Mouse (Mus musculus) layer of hippocampus, postnatal 14 days (tissue): Measurements from ENCODE around the gene Olfr1040. TPM values are rescaled to one million over a fixed set of nuclear protein-coding genes. Genes with fewer than 3 reads are reported as not detected.
"Not testable (repeated sequence)": the region's sequence is repeated elsewhere in the genome, so short reads cannot be mapped to it uniquely, and the experiment has no call there.

Source experiments
- DNase-seq, 2 experiments: peaks; one replicate each; pipeline ENCODE4 v3.0.0; 2021 to 2022; ENCODE audit warnings: low spot score in 2 of 2, mixed read lengths in 1 of 2
- long read RNA-seq, 2 experiments: library from polyadenylated mRNA; stranded (forward); transcript quantifications; one replicate each; pipeline ENCODE4 v2.0.0; 2021
- total RNA-seq, 2 experiments: library from RNA; stranded (reverse); gene quantifications; 2 replicates each; pipeline ENCODE4 v1.2.3; 2021

Olfr1040 gene
- not detected for total RNA-seq
- long read RNA-seq, experiment 1 = 0 reads
- long read RNA-seq, experiment 2 = 0 reads

DNA sequence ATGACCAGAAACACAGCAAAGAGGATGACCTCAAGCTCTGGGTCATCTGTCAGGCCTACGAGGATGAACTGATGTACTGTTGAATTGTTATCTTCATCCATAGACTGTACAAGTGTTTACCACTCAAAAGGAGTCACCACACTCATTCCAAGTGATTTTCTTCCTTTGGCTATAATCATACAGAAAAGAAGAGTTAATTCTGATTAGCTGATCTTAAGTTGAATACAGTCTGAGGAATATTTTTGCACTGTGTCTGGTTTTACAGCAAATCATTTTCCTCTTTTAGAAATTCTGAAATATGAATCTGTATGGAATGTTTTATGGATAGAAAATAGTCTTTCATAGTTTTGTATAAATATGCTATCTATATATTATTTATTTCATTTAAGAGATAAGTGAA lies at the start of gene Olfr1040:
TSS of gene Olfr1040 (minus strand) at position 101 of the 400 bp plus-strand sequence.
- DNase-seq = no peak

- DNase-seq = no peak
Measured at GRCm38 (mm10) chr2:86195863-86196262, 49.3 kb upstream of the Olfr1040 start.

GRCm38 (mm10) chr2:86185583-86185982 lies 39.1 kb upstream of the Olfr1040 start, which contains the start of gene Olfr52:
TSS of gene Olfr52 (minus strand) at chr2:86185683.
- DNase-seq = no peak

DNA sequence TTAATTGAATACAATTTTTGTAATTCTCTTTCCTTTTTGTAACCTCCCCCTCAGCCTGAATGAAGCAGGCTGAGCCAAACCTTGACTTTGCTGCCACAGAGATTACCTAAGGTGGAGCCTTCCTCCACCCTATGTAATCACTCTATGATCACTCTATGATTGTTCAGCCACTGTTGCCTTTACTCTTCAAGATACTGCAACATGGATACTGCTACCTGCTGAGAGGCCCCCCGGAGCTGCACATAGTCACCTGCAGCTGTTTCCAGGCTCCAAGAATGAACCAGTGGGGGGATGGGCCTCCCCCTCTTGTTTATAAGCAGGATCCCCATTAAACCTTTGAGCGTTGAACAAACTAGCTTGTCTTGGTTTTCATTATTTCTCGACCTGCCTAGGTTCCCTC lies 33.4 kb upstream of the Olfr1040 start:
- DNase-seq = no peak

DNA sequence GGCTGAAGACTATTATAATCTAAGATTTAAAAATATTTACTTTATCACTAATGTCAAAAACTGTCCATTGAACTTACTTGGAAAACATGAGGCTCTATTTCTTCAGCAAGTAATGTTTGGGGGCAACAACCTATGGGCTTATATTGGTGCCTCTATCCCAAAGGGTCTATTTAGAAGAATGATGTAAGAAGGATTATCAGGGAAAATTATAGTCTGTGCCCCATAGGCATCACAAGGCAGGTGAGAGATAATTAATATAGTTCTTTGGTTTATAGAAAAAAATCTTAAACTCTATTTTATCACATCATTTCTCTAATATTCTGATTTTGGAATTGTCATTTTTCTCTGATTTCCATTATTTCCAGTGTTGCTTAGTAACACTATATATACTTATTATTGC lies 31.2 kb upstream of the Olfr1040 start, which contains the start of gene Olfr1044:
TSS of gene Olfr1044 (minus strand) at position 101 of the 400 bp plus-strand sequence.
- DNase-seq = no peak

DNA sequence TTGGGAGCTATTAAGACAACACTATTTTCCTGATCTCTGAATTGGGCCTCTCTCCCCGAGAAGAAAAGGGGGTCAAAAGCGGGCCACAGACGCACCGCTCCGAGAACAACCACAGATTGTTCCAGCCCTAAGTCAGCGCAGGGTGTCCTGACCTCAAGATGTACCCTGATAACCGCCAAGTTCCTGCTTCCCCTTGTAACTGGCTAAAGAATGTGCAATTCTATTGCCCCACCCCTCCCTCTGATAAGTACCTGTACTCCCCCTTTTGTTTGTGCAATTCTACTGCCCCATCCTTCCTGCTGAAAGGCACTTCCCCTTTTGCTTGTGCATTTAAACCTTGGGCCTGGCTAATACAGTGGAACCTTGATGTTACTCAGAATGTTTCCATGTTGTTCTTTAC lies 28.9 kb upstream of the Olfr1040 start:
- not testable (repeated sequence) for DNase-seq

GRCm38 (mm10) chr2:86167422-86167821 lies 20.9 kb upstream of the Olfr1040 start, which contains the start of gene Olfr1043:
TSS of gene Olfr1043 (minus strand) at chr2:86167522.
- no peak for DNase-seq

GRCm38 (mm10) chr2:86161738-86162137 lies 15.2 kb upstream of the Olfr1040 start, which contains the start of gene Olfr1042:
TSS of gene Olfr1042 (minus strand) at chr2:86161838.
- DNase-seq = no peak

- no peak for DNase-seq
Measured at GRCm38 (mm10) chr2:86135828-86136227, 10.7 kb downstream of the Olfr1040 start, which contains the start of gene Olfr1039. TSS of gene Olfr1039 (minus strand) at chr2:86135928.

Other genes starting within 250 kb of the Olfr1040 start
- gene Olfr1024, start 241.7 kb downstream of the Olfr1040 start, total RNA-seq = not detected
- not detected for gene Olfr1025-ps1, start 231.5 kb downstream of the Olfr1040 start, total RNA-seq
- gene Olfr1026, start 225.2 kb downstream of the Olfr1040 start, total RNA-seq = not detected
- gene Olfr1028, start 196.3 kb downstream of the Olfr1040 start, total RNA-seq = not detected
- not detected for gene Olfr1029, start 172.8 kb downstream of the Olfr1040 start, total RNA-seq
- gene Olfr1030, start 167.5 kb downstream of the Olfr1040 start, total RNA-seq = not detected
- gene Olfr1031, start 156.4 kb downstream of the Olfr1040 start, total RNA-seq = not detected
- not detected for gene Olfr1032, start 141.2 kb downstream of the Olfr1040 start, total RNA-seq
- gene Olfr1033, start 126.1 kb downstream of the Olfr1040 start, total RNA-seq = not detected
- not detected for gene Olfr1034, start 100.9 kb downstream of the Olfr1040 start, total RNA-seq
- gene Olfr1036, start 72.7 kb downstream of the Olfr1040 start, total RNA-seq = not detected
- gene Olfr1037, start 59.3 kb downstream of the Olfr1040 start, total RNA-seq = not detected
- gene Olfr1039, start 10.8 kb downstream of the Olfr1040 start, total RNA-seq = not detected
- not detected for gene Olfr1042, start 15.1 kb upstream of the Olfr1040 start, total RNA-seq
- not detected for gene Olfr1043, start 20.8 kb upstream of the Olfr1040 start, total RNA-seq
- gene Olfr1044, start 31.1 kb upstream of the Olfr1040 start, total RNA-seq = not detected
- gene Olfr52, start 39.0 kb upstream of the Olfr1040 start, total RNA-seq = not detected
- not detected for gene Olfr1045, start 56.3 kb upstream of the Olfr1040 start, total RNA-seq
- gene Olfr1046, start 72.6 kb upstream of the Olfr1040 start, total RNA-seq = not detected
- not detected for gene Olfr1047, start 84.7 kb upstream of the Olfr1040 start, total RNA-seq
- not detected for gene Olfr1048, start 93.6 kb upstream of the Olfr1040 start, total RNA-seq
- gene Olfr1049, start 111.6 kb upstream of the Olfr1040 start, total RNA-seq = not detected
- gene Olfr1051, start 132.4 kb upstream of the Olfr1040 start, total RNA-seq = not detected
- not detected for gene Olfr1052, start 145.7 kb upstream of the Olfr1040 start, total RNA-seq
- gene Olfr1053, start 168.6 kb upstream of the Olfr1040 start, total RNA-seq = not detected
- not detected for gene Olfr1054, start 188.7 kb upstream of the Olfr1040 start, total RNA-seq
- gene Olfr1055, start 203.6 kb upstream of the Olfr1040 start, total RNA-seq = not detected
- not detected for gene Olfr1056, start 215.7 kb upstream of the Olfr1040 start, total RNA-seq
- not detected for gene Olfr1057, start 231.7 kb upstream of the Olfr1040 start, total RNA-seq
- gene Olfr1058, start 241.8 kb upstream of the Olfr1040 start, total RNA-seq = not detected